Mouse (Mus musculus) intestine, postnatal 0 days (tissue): ENCODE results near the gene Nelfe. TPM values are rescaled to one million over a fixed set of nuclear protein-coding genes. Genes with fewer than 3 reads are reported as not detected.

ENCODE experiments used
- ATAC-seq: fragments of 200-750 bp; cut with Nextera tagmentation; 2 replicates; pipeline ENCODE4 v1.8.0; 2017; ENCODE audit warnings: mild to moderate bottlenecking, moderate TSS enrichment, moderate library complexity
- H3K27ac ChIP-seq: fragments of 300-500 bp; sonication (generic); 2 replicates; pipeline ENCODE4 v1.5.1; 2014; ENCODE audit warnings: mild to moderate bottlenecking, low read depth, low read length, moderate library complexity
- H3K27me3 ChIP-seq: fragments of 300-500 bp; sonication (generic); replicated peaks from 2 replicates; pipeline ENCODE4 v1.6.1; 2014; ENCODE audit warnings: low read length, mixed read lengths; ENCODE audit not compliant: control insufficient read depth, insufficient read depth
- H3K36me3 ChIP-seq: fragments of 300-500 bp; sonication (generic); 2 replicates; pipeline ENCODE4 v1.6.1; 2014; ENCODE audit warnings: mild to moderate bottlenecking, moderate library complexity; ENCODE audit not compliant: control insufficient read depth, insufficient read depth
- H3K4me1 ChIP-seq: fragments of 300-500 bp; sonication (generic); replicated peaks from 2 replicates; pipeline ENCODE4 v1.6.1; 2014; ENCODE audit warnings: antibody characterized with exemption, low read length, mixed read lengths; ENCODE audit not compliant: control insufficient read depth, insufficient read depth
- H3K4me2 ChIP-seq: fragments of 300-500 bp; sonication (generic); replicated peaks from 2 replicates; pipeline ENCODE4 v1.6.1; 2014; ENCODE audit warnings: low read depth, mild to moderate bottlenecking, moderate library complexity
- H3K4me3 ChIP-seq: fragments of 300-500 bp; sonication (generic); 2 replicates; pipeline ENCODE4 v1.5.1; 2014; ENCODE audit warnings: low read depth, low read length
- H3K9ac ChIP-seq: fragments of 300-500 bp; sonication (generic); 2 replicates; pipeline ENCODE4 v1.6.1; 2014; ENCODE audit warnings: mild to moderate bottlenecking, low read depth, low read length
- H3K9me3 ChIP-seq: fragments of 300-500 bp; sonication (generic); 2 replicates; pipeline ENCODE4 v1.6.1; 2016; ENCODE audit warnings: mixed run types; ENCODE audit not compliant: control insufficient read depth
- CTCF ChIP-seq: sonication (generic); IDR thresholded peaks from 2 replicates; pipeline ENCODE4 v1.5.1; 2016; ENCODE audit warnings: low read depth, mild to moderate bottlenecking, control low read depth, antibody characterized with exemption, moderate library complexity
- WGBS: fragments of 180-500 bp; shearing (Covaris S2); extraction: QIAGEN DNeasy Blood & Tissue Kit; methylation state at CpG from one replicate; pipeline ENCODE4 v1.1.7; 2014; 5-methylcytosine and 5-hydroxymethylcytosine counted together
- polyA plus RNA-seq: library from polyadenylated mRNA; unstranded; fragments of >200 nt; fragmentation: Nextera tagmentation; extraction: Ambion mirVana; gene quantifications from 2 replicates; pipeline ENCODE4 v1.2.1, GENCODE M21; 2015

Nelfe gene
- polyA plus RNA-seq, 1 experiment from 2014 or later = 57.8 TPM

GRCm38 (mm10) chr17:34847192-34847591 lies 3.0 kb upstream of the Nelfe start:
- Histone ChIP-seq H3K9me3 (no peaks in the 10 kb centered on the region), H3K4me1 (peaks cover 8% of the 10 kb centered on the region; the same call in 1 of the 2 replicates), H3K36me3 (peaks cover 61% of the 10 kb centered on the region), H3K27ac (no peak overlapping the region), H3K4me3 (no peak overlapping the region), H3K9ac (no peak overlapping the region), H3K27me3 (no peaks in the 10 kb centered on the region), H3K4me2 (no peak overlapping the region)
- ATAC-seq = no peak
- TF ChIP-seq CTCF = no peak
- WGBS = 90% methylated on average over 6 of the region's 6 CpGs

DNA sequence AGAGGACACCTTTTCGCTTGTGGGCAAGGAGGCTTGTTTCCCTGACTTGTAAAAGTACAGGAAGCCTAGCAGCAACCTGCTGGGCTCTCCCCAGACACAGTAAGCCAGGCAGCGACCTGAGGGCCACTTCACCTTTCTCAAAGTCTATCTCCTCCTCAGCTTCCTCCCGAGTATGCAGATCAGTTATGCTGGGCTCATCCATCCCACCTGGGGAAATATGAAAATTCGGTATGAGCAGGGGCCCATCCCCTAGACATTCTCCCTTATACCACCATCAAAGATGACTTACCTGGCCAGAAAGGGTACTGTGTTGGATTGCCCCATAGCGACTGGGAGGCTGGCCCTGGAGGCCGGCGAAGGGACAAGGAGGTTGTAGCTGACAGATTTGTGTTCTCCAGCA lies 2.6 kb upstream of the Nelfe start:
- Histone ChIP-seq H3K4me2 (no peak overlapping the region), H3K36me3 (peaks cover 57% of the 10 kb centered on the region), H3K4me3 (no peak overlapping the region), H3K9ac (no peak overlapping the region), H3K4me1 (peaks cover 8% of the 10 kb centered on the region; the same call in 1 of the 2 replicates), H3K27me3 (no peaks in the 10 kb centered on the region), H3K9me3 (no peaks in the 10 kb centered on the region), H3K27ac (no peak overlapping the region)
- no peak for ATAC-seq
- WGBS = 93% methylated on average over 7 of the region's 7 CpGs
- TF ChIP-seq CTCF = no peak

GRCm38 (mm10) chr17:34850517-34851125 lies 430 bp downstream of the Nelfe start:
- peak overlapping the region; percentile 87 for H3K4me2 ChIP-seq
- no peaks in the 10 kb centered on the region for H3K27me3 ChIP-seq
- TF ChIP-seq CTCF = 0 out of 2 replicates have a peak, but pooled peaks have one; percentile 7
- peak overlapping the region; percentile 24 for H3K27ac ChIP-seq
- peaks cover 8% of the 10 kb centered on the region; the same call in 1 of the 2 replicates for H3K4me1 ChIP-seq
- H3K36me3 ChIP-seq = peaks cover 54% of the 10 kb centered on the region
- peak overlapping the region; percentile 69 for H3K9ac ChIP-seq
- peak; percentile 62 for ATAC-seq
- no peaks in the 10 kb centered on the region for H3K9me3 ChIP-seq
- WGBS = under 1% methylated on average over 25 of the region's 25 CpGs
- H3K4me3 ChIP-seq = peak overlapping the region; percentile 70

DNA sequence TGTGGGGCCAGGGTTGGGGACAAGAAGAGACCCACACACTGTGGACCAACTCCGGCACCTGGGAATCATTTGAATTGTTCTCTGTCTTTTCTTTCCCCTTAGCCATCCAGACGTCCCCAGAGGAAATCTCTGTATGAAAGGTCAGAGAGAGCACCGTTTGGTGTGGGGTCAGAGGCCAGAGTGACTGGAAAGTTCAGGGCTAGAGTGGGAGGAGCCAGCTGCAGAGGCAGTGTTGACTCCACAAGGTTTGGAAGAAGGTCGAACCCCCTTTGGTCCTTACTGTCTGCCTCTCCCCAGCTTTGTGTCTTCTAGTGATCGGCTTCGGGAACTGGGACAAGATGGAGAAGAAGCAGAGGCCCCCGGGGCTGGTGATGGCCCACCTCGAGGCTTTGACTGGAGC lies 3.3 kb downstream of the Nelfe start:
- H3K4me1 ChIP-seq = peaks cover 8% of the 10 kb centered on the region; the same call in 1 of the 2 replicates
- TF ChIP-seq CTCF = no peak
- H3K27me3 ChIP-seq = no peaks in the 10 kb centered on the region
- no peak overlapping the region for H3K4me3 ChIP-seq
- ATAC-seq = no peak
- no peaks in the 10 kb centered on the region for H3K9me3 ChIP-seq
- H3K27ac ChIP-seq = no peak overlapping the region
- H3K4me2 ChIP-seq = no peak overlapping the region
- WGBS = 66% methylated on average over 8 of the region's 8 CpGs
- H3K9ac ChIP-seq = no peak overlapping the region
- H3K36me3 ChIP-seq = peaks cover 56% of the 10 kb centered on the region

DNA sequence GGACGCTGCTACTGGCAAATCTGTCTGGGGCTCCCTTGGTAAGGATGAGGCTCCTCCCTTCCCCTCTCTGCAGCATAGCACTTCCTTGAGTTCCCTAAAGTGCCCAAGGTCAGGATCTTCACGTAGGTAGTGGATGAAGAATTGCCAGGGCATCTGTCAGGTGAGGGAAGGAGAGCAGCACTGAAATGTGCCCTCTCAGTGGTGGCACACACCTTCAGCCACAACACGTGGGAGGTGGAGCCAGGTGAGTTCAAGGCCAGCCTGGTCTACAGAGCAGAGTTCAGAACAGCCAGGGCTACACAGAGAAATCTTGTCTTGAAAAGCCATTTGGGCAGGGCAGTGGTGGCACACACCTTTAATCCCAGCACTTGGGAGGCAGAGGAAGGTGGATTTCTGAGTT lies 4.6 kb downstream of the Nelfe start:
- peaks cover 63% of the 10 kb centered on the region for H3K36me3 ChIP-seq
- no peaks in the 10 kb centered on the region for H3K9me3 ChIP-seq
- peaks cover 3% of the 10 kb centered on the region; the same call in 1 of the 2 replicates for H3K4me1 ChIP-seq
- no peaks in the 10 kb centered on the region for H3K27me3 ChIP-seq
- no peak for TF ChIP-seq CTCF
- no peak overlapping the region for H3K27ac ChIP-seq
- H3K9ac ChIP-seq = no peak overlapping the region
- 44% methylated on average over 3 of the region's 3 CpGs for WGBS
- H3K4me2 ChIP-seq = no peak overlapping the region
- ATAC-seq = no peak
- H3K4me3 ChIP-seq = no peak overlapping the region

DNA sequence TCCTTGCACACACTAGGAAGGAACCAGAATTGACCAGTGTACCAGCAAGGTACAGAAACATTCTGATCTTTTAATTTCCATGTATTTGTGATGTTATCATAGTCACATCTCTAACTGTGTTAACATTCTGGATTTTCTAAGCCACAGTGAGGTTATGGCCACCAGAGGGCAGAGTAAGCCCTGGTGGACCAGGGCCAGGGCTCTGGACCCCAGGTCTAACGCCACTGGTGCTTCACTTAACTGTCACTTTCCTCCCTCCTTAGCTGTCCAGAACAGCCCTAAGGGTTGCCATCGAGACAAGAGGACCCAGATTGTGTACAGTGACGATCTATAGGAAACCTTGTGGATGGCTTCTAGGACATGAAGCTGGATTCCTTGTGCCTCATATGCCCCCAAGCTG lies 5.6 kb downstream of the Nelfe start:
- Histone ChIP-seq H3K9ac (no peak overlapping the region), H3K4me1 (peaks cover 3% of the 10 kb centered on the region; the same call in 1 of the 2 replicates), H3K9me3 (no peaks in the 10 kb centered on the region), H3K27me3 (no peaks in the 10 kb centered on the region), H3K36me3 (peaks cover 70% of the 10 kb centered on the region), H3K4me3 (no peak overlapping the region), H3K27ac (no peak overlapping the region; the same call in 1 of the 2 replicates), H3K4me2 (no peak overlapping the region)
- ATAC-seq = no peak
- 33% methylated on average over 3 of the region's 3 CpGs for WGBS
- peak; percentile 92 for TF ChIP-seq CTCF
